Mouse (Mus musculus) MEL (cell line): Measurements from ENCODE around the gene Slc22a23.

Experiments used
- CTCF ChIP-seq, 3 experiments: IDR thresholded peaks in 2 of 3; conservative IDR thresholded peaks in 1 of 3; 2 replicates each; pipeline ENCODE4 v1.5.1; 2011 to 2012; ENCODE audit warnings: low read length in 3 of 3, low read depth in 2 of 3, mild to moderate bottlenecking in 2 of 3, improper control_type of control experiment in 1 of 3, inconsistent platforms in 1 of 3, mixed read lengths in 1 of 3, moderate library complexity in 1 of 3; ENCODE audit not compliant: control insufficient read depth in 1 of 3, insufficient read depth in 1 of 3, poor library complexity in 1 of 3, severe bottlenecking in 1 of 3
- JUND ChIP-seq: IDR thresholded peaks from 2 replicates; pipeline ENCODE4 v1.6.1; 2011; ENCODE audit warnings: low read depth, mild to moderate bottlenecking, improper control_type of control experiment, low read length
- MXI1 ChIP-seq: IDR thresholded peaks from 2 replicates; pipeline ENCODE4 v1.6.1; 2011; ENCODE audit warnings: mild to moderate bottlenecking, low read depth, low read length, improper control_type of control experiment
- POLR2A ChIP-seq, 2 experiments: IDR thresholded peaks; 2 replicates each; pipeline ENCODE4 v1.6.1; 2011 to 2012; ENCODE audit warnings: low read length in 2 of 2, mild to moderate bottlenecking in 2 of 2, control low read depth in 1 of 2, improper control_type of control experiment in 1 of 2, low read depth in 1 of 2, moderate library complexity in 1 of 2; ENCODE audit not compliant: control insufficient read depth in 1 of 2, insufficient read depth in 1 of 2, poor library complexity in 1 of 2

GRCm38 (mm10) chr13:34317051-34317450 lies 27.9 kb downstream of the Slc22a23 start:
- TF ChIP-seq POLR2A (IDR thresholded peaks at IDR 0.05; ENCODE audit: control insufficient read depth in 1 of 2, insufficient read depth in 1 of 2, low read depth in 1 of 2, low read length in 2 of 2, poor library complexity in 1 of 2), result no peak
- TF ChIP-seq MXI1, result no peak
- no peak for TF ChIP-seq JUND
- TF ChIP-seq CTCF (IDR thresholded peaks at IDR 0.05 in 2 of 3, conservative IDR thresholded peaks at IDR 0.05 in 1 of 3; ENCODE audit: control insufficient read depth in 1 of 3, insufficient read depth in 1 of 3, low read depth in 2 of 3, low read length in 3 of 3, poor library complexity in 1 of 3, severe bottlenecking in 1 of 3), result no peak
